ENCODE assay signal across 7 mouse cellular contexts in the genomic region with DNA sequence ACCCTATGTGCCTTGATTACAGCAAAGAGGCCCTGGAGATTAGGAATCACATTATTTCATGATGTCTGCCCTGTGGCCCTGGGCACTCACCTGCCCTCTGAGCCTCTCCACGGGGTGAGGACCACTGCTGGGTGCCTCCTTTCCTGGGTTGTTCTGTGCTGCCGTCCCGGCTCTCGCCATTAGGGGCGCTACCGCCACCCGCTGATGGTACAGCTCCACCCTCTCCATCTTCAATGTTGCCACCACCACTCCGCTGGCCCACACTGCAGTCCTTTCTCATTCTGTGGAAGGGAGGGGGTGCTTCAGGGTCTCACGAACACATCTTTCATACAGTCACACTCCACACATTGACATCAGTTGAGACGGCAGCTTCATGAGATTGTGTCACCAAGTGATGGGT. TPM values are rescaled to one million over a fixed set of nuclear protein-coding genes. Genes with fewer than 3 reads are reported as not detected.
DNase-seq lines count a peak whose midpoint lies in the region; ATAC-seq and TF ChIP-seq lines count a peak whose summit lies in the region.

No protein-coding gene starts in this region.

- no peaks in the 10 kb centered on the region for H3K27me3 ChIP-seq in hindbrain, postnatal 0 days (ENCODE audit: insufficient read depth, low read length)
- no peaks in the 10 kb centered on the region for H3K27me3 ChIP-seq in hindbrain, embryonic 14.5 days (ENCODE audit: control insufficient read depth, insufficient read depth, low read length)
- peaks cover 18% of the 10 kb centered on the region for H3K27me3 ChIP-seq in E14TG2a.4 (ENCODE audit: insufficient read depth, low read length)
- H3K27me3 ChIP-seq in liver, adult 2 months (ENCODE audit: control insufficient read depth, insufficient read depth, low read length), result no peaks in the 10 kb centered on the region

- no peak for DNase-seq in hindbrain, postnatal 0 days (ENCODE audit: low spot score)
- no peak for DNase-seq in hindbrain, embryonic 14.5 days (ENCODE audit: low spot score)
- DNase-seq in CD4-positive helper T cell, adult 2 months (ENCODE audit: low read depth, low spot score), result peak; percentile 32
- DNase-seq in liver, adult 2 months (ENCODE audit: extremely low read depth, low read depth, low spot score), result no peak
- peak; percentile 14 to 49 for DNase-seq in spleen, adult 18-20 months
- no peak for DNase-seq in ovary, postnatal 10 days (ENCODE audit: low spot score)

- H3K79me2 ChIP-seq in liver, adult 2 months (ENCODE audit: control insufficient read depth, insufficient read depth, low read length), result no peaks in the 10 kb centered on the region

- peaks cover 5% of the 10 kb centered on the region for H3K4me1 ChIP-seq in hindbrain, postnatal 0 days (ENCODE audit: insufficient read depth, low read length)
- H3K4me1 ChIP-seq in hindbrain, embryonic 14.5 days (replicated peaks; ENCODE audit: control insufficient read depth, insufficient read depth, low read length), result peaks cover 8% of the 10 kb centered on the region; the same call in 1 of the 2 replicates
- peaks cover 22% of the 10 kb centered on the region for H3K4me1 ChIP-seq in E14TG2a.4 (replicated peaks; ENCODE audit: low read depth, low read length)
- H3K4me1 ChIP-seq in liver, adult 2 months (ENCODE audit: control insufficient read depth, insufficient read depth, low read length), result no peaks in the 10 kb centered on the region

- H3K27ac ChIP-seq in hindbrain, postnatal 0 days, result no peak overlapping the region
- no peak overlapping the region for H3K27ac ChIP-seq in hindbrain, embryonic 14.5 days
- no peak overlapping the region for H3K27ac ChIP-seq in liver, adult 2 months (replicated peaks; ENCODE audit: insufficient read depth, low read depth, low read length)

- H3K9me3 ChIP-seq in hindbrain, postnatal 0 days (ENCODE audit: low read length), result no peaks in the 10 kb centered on the region
- H3K9me3 ChIP-seq in hindbrain, embryonic 14.5 days (ENCODE audit: control insufficient read depth, low read length), result no peaks in the 10 kb centered on the region
- no peaks in the 10 kb centered on the region for H3K9me3 ChIP-seq in E14TG2a.4 (ENCODE audit: low read length)

- TF ChIP-seq POLR2A in liver, adult 2 months (IDR thresholded peaks at IDR 0.05; ENCODE audit: extremely low read depth, insufficient read depth, low read length), result no peak

- H3K36me3 ChIP-seq in hindbrain, postnatal 0 days (ENCODE audit: insufficient read depth, low read length), result no peaks in the 10 kb centered on the region; the same call in 1 of the 2 replicates
- H3K36me3 ChIP-seq in hindbrain, embryonic 14.5 days (replicated peaks; ENCODE audit: control insufficient read depth, insufficient read depth), result peaks cover 16% of the 10 kb centered on the region; the same call in 1 of the 2 replicates
- H3K36me3 ChIP-seq in E14TG2a.4 (ENCODE audit: insufficient read depth, low read length), result no peaks in the 10 kb centered on the region
- no peaks in the 10 kb centered on the region for H3K36me3 ChIP-seq in liver, adult 2 months (ENCODE audit: control insufficient read depth, insufficient read depth, low read length)

- H3K4me2 ChIP-seq in hindbrain, postnatal 0 days (ENCODE audit: low read depth, low read length), result no peak overlapping the region
- no peak overlapping the region for H3K4me2 ChIP-seq in hindbrain, embryonic 14.5 days (replicated peaks)

- WGBS in hindbrain, postnatal 0 days, result 59% methylated on average over 10 of the region's 10 CpGs
- WGBS in hindbrain, embryonic 14.5 days, result 49% methylated on average over 10 of the region's 10 CpGs
- WGBS in liver, adult 2 months, result 64% methylated on average over 10 of the region's 10 CpGs

- TF ChIP-seq CTCF in hindbrain, postnatal 0 days (IDR thresholded peaks at IDR 0.05; ENCODE audit: low read depth), result peak; percentile 61
- TF ChIP-seq CTCF in E14TG2a.4 (conservative IDR thresholded peaks at IDR 0.05; ENCODE audit: low read length), result peak; percentile 56
- peak; percentile 56; the same call in 1 of the 2 replicates for TF ChIP-seq CTCF in liver, adult 2 months (IDR thresholded peaks at IDR 0.05; ENCODE audit: low read depth, low read length)

- no peak for ATAC-seq in hindbrain, postnatal 0 days
- no peak for ATAC-seq in hindbrain, embryonic 14.5 days (ENCODE audit: low FRiP score)

- no peak overlapping the region for H3K4me3 ChIP-seq in hindbrain, postnatal 0 days (ENCODE audit: low read length)
- no peak overlapping the region for H3K4me3 ChIP-seq in hindbrain, embryonic 14.5 days (replicated peaks; ENCODE audit: low read length)
- H3K4me3 ChIP-seq in E14TG2a.4 (replicated peaks; ENCODE audit: low read length), result no peak overlapping the region
- no peak overlapping the region for H3K4me3 ChIP-seq in liver, adult 2 months (ENCODE audit: insufficient read depth, low read depth, low read length)

- H3K9ac ChIP-seq in hindbrain, postnatal 0 days (replicated peaks; ENCODE audit: low read length), result no peak overlapping the region
- H3K9ac ChIP-seq in hindbrain, embryonic 14.5 days, result no peak overlapping the region
- H3K9ac ChIP-seq in liver, adult 2 months (ENCODE audit: low read depth, low read length), result no peak overlapping the region

RNA-seq across cellular contexts. Expression of a gene that starts 29.3 kb away (rescaled TPM):
- 24.9 and 37.1 TPM in 2 replicates for total RNA-seq in hindbrain, postnatal 0 days (2014; rRNA removed)
- 35.1 and 35.2 TPM in 2 replicates for polyA plus RNA-seq in hindbrain, postnatal 0 days (2015; fragmentation: Nextera tagmentation; extraction: Ambion mirVana)
- 35.0 and 38.6 TPM in 2 replicates for polyA plus RNA-seq in hindbrain, embryonic 14.5 days (2014; fragmentation: Nextera tagmentation; extraction: Ambion mirVana)
- 10.9 and 12.3 TPM in 2 replicates for total RNA-seq in liver, adult 2 months (2014; rRNA removed)
- 11.4 and 13.7 TPM in 2 replicates for polyA plus RNA-seq in liver, adult 2 months (2012; rRNA removed)

Comparison
In these comparisons a context has a peak if more than half of its experiments do, and no peak if none do; other contexts are left out.
1. DNase-seq: peak in CD4-positive helper T cell, adult 2 months (single experiment) and spleen, adult 18-20 months (2 of 2); none in hindbrain, postnatal 0 days (single experiment), hindbrain, embryonic 14.5 days (single experiment), liver, adult 2 months (single experiment) and ovary, postnatal 10 days (single experiment).
2. Peak in every context shown above with its lines, with median percentiles within 50 percentile points of each other: CTCF ChIP-seq.